Mouse (Mus musculus) kidney, embryonic 16.5 days (tissue): ENCODE measurements at regions not wholly inside any gene's neighbourhood (a gene's known extent, or its start where the extent isn't known, plus 50 kb on each side); places are given as distances from the start of the nearest gene placed in this dataset.

Experiments
- ATAC-seq: fragments of 200-750 bp; cut with Nextera tagmentation; 2 replicates; pipeline ENCODE4 v1.8.0; 2017; ENCODE audit warnings: moderate TSS enrichment; ENCODE audit not compliant: low FRiP score, low TSS enrichment
- H3K27ac ChIP-seq: fragments of 300-500 bp; sonication (generic); 2 replicates; pipeline ENCODE4 v1.5.1; 2014; ENCODE audit warnings: low read length
- H3K27me3 ChIP-seq: fragments of 300-500 bp; sonication (generic); 2 replicates; pipeline ENCODE4 v1.6.1; 2014; ENCODE audit warnings: low read length, control low read depth, mixed read lengths; ENCODE audit not compliant: insufficient read depth
- H3K36me3 ChIP-seq: fragments of 300-500 bp; sonication (generic); 2 replicates; pipeline ENCODE4 v1.6.1; 2014; ENCODE audit warnings: low read length, control low read depth, mixed read lengths; ENCODE audit not compliant: insufficient read depth
- H3K4me1 ChIP-seq: fragments of 300-500 bp; sonication (generic); 2 replicates; pipeline ENCODE4 v1.6.1; 2014; ENCODE audit warnings: low read length, control low read depth, mixed read lengths; ENCODE audit not compliant: insufficient read depth
- H3K4me2 ChIP-seq: fragments of 300-500 bp; sonication (generic); replicated peaks from 2 replicates; pipeline ENCODE4 v1.6.1; 2014; ENCODE audit warnings: low read depth, low read length
- H3K4me3 ChIP-seq: fragments of 300-500 bp; sonication (generic); 2 replicates; pipeline ENCODE4 v1.5.1; 2014; ENCODE audit warnings: mild to moderate bottlenecking, low read length
- H3K9ac ChIP-seq: fragments of 300-500 bp; sonication (generic); replicated peaks from 2 replicates; pipeline ENCODE4 v1.6.1; 2014; ENCODE audit warnings: low read length
- H3K9me3 ChIP-seq: fragments of 300-500 bp; sonication (generic); 2 replicates; pipeline ENCODE4 v1.6.1; 2016; ENCODE audit warnings: low read length, control low read depth
- WGBS: fragments of 180-500 bp; shearing (Covaris S2); extraction: QIAGEN DNeasy Blood & Tissue Kit; methylation state at CpG from one replicate; pipeline ENCODE4 v1.1.7; 2014; 5-methylcytosine and 5-hydroxymethylcytosine counted together

GRCm38 (mm10) chr13:51926764-51927163 is 80.3 kb downstream of the Gadd45g start:
- H3K36me3 ChIP-seq: no peaks in the 10 kb centered on the region
- no peaks in the 10 kb centered on the region for H3K9me3 ChIP-seq
- no peak overlapping the region for H3K4me2 ChIP-seq
- H3K4me3 ChIP-seq: no peak overlapping the region
- H3K4me1 ChIP-seq: peaks cover 2% of the 10 kb centered on the region; the same call in 1 of the 2 replicates
- 39% methylated on average over 10 of the region's 10 CpGs for whole genome bisulfite sequencing
- H3K9ac ChIP-seq: no peak overlapping the region
- no peak for ATAC-seq
- H3K27me3 ChIP-seq: no peaks in the 10 kb centered on the region; the same call in 1 of the 2 replicates
- H3K27ac ChIP-seq: no peak overlapping the region

GRCm38 (mm10) chr13:51929730-51930129 is 83.3 kb downstream of the Gadd45g start:
- H3K4me2 ChIP-seq: no peak overlapping the region
- no peaks in the 10 kb centered on the region for H3K36me3 ChIP-seq
- H3K9ac ChIP-seq: no peak overlapping the region
- H3K4me1 ChIP-seq: no peaks in the 10 kb centered on the region
- 74% methylated on average over 2 of the region's 2 CpGs for WGBS
- H3K4me3 ChIP-seq: no peak overlapping the region
- no peaks in the 10 kb centered on the region for H3K9me3 ChIP-seq
- H3K27ac ChIP-seq: no peak overlapping the region
- no peak for ATAC-seq
- H3K27me3 ChIP-seq: no peaks in the 10 kb centered on the region; the same call in 1 of the 2 replicates

- Histone ChIP-seq H3K9ac (no peak overlapping the region), H3K4me3 (no peak overlapping the region), H3K36me3 (no peaks in the 10 kb centered on the region), H3K9me3 (no peaks in the 10 kb centered on the region), H3K27me3 (no peaks in the 10 kb centered on the region; the same call in 1 of the 2 replicates), H3K27ac (no peak overlapping the region), H3K4me1 (no peaks in the 10 kb centered on the region), H3K4me2 (no peak overlapping the region)
- 60% methylated on average over 6 of the region's 6 CpGs for WGBS
- ATAC-seq: no peak
Observed at GRCm38 (mm10) chr13:51930301-51930747, 83.8 kb downstream of the Gadd45g start.

GRCm38 (mm10) chr13:51930931-51931330 is 84.5 kb downstream of the Gadd45g start:
- no peak for ATAC-seq
- H3K27me3 ChIP-seq: no peaks in the 10 kb centered on the region; the same call in 1 of the 2 replicates
- 85% methylated on average over 3 of the region's 3 CpGs for WGBS

GRCm38 (mm10) chr13:51935827-51936226 is 89.3 kb downstream of the Gadd45g start:
- no peak overlapping the region for H3K9ac ChIP-seq
- H3K27me3 ChIP-seq: no peaks in the 10 kb centered on the region
- H3K36me3 ChIP-seq: no peaks in the 10 kb centered on the region
- H3K4me1 ChIP-seq: peaks cover 5% of the 10 kb centered on the region
- H3K9me3 ChIP-seq: no peaks in the 10 kb centered on the region
- H3K4me2 ChIP-seq: no peak overlapping the region
- no peak overlapping the region for H3K4me3 ChIP-seq
- H3K27ac ChIP-seq: no peak overlapping the region
- no peak for ATAC-seq
- WGBS: 82% methylated on average over 10 of the region's 10 CpGs

More at GRCm38 (mm10) chr13:51930931-51931330, 84.5 kb downstream of the Gadd45g start:
- Histone ChIP-seq H3K4me3 (no peak overlapping the region), H3K4me2 (no peak overlapping the region), H3K9me3 (no peaks in the 10 kb centered on the region), H3K4me1 (no peaks in the 10 kb centered on the region), H3K36me3 (no peaks in the 10 kb centered on the region), H3K27ac (no peak overlapping the region), H3K9ac (no peak overlapping the region)

- Histone ChIP-seq H3K27me3 (no peaks in the 10 kb centered on the region), H3K4me3 (no peak overlapping the region), H3K9ac (no peak overlapping the region), H3K4me2 (no peak overlapping the region), H3K27ac (no peak overlapping the region), H3K4me1 (peaks cover 5% of the 10 kb centered on the region), H3K36me3 (no peaks in the 10 kb centered on the region), H3K9me3 (no peaks in the 10 kb centered on the region)
- 81% methylated on average over 5 of the region's 5 CpGs for WGBS
- no peak for ATAC-seq
Observed at GRCm38 (mm10) chr13:51936441-51936840, 90.0 kb downstream of the Gadd45g start.

- no peak overlapping the region for H3K4me3 ChIP-seq
- no peak overlapping the region for H3K4me2 ChIP-seq
- peaks cover 5% of the 10 kb centered on the region for H3K4me1 ChIP-seq
- no peaks in the 10 kb centered on the region for H3K36me3 ChIP-seq
- no peak overlapping the region for H3K27ac ChIP-seq
- no peaks in the 10 kb centered on the region for H3K9me3 ChIP-seq
- WGBS: 22% methylated on average over 7 of the region's 7 CpGs
- H3K27me3 ChIP-seq: no peaks in the 10 kb centered on the region
- H3K9ac ChIP-seq: no peak overlapping the region
- ATAC-seq: no peak
Observed at GRCm38 (mm10) chr13:51937898-51938297, 91.4 kb downstream of the Gadd45g start.

GRCm38 (mm10) chr13:51939262-51939661 is 92.8 kb downstream of the Gadd45g start:
- Histone ChIP-seq H3K27ac (no peak overlapping the region), H3K4me2 (no peak overlapping the region), H3K4me3 (no peak overlapping the region), H3K27me3 (no peaks in the 10 kb centered on the region), H3K9ac (no peak overlapping the region), H3K36me3 (no peaks in the 10 kb centered on the region), H3K4me1 (peaks cover 5% of the 10 kb centered on the region), H3K9me3 (no peaks in the 10 kb centered on the region)
- no peak for ATAC-seq
- WGBS: 88% methylated on average over 4 of the region's 4 CpGs

- H3K27me3 ChIP-seq: no peaks in the 10 kb centered on the region
- no peak overlapping the region for H3K4me3 ChIP-seq
- no peak overlapping the region for H3K9ac ChIP-seq
- WGBS: 96% methylated on average over 6 of the region's 6 CpGs
- H3K4me2 ChIP-seq: no peak overlapping the region
- no peak for ATAC-seq
- peaks cover 5% of the 10 kb centered on the region for H3K4me1 ChIP-seq
- no peak overlapping the region for H3K27ac ChIP-seq
- H3K36me3 ChIP-seq: no peaks in the 10 kb centered on the region
- no peaks in the 10 kb centered on the region for H3K9me3 ChIP-seq
Observed at GRCm38 (mm10) chr13:51939715-51940114, 93.2 kb downstream of the Gadd45g start.

GRCm38 (mm10) chr13:51946171-51946570 is 99.7 kb downstream of the Gadd45g start:
- 47% methylated on average over 3 of the region's 3 CpGs for WGBS
- no peak overlapping the region for H3K4me2 ChIP-seq
- ATAC-seq: no peak
- no peaks in the 10 kb centered on the region for H3K27me3 ChIP-seq
- peaks cover 8% of the 10 kb centered on the region; the same call in 1 of the 2 replicates for H3K4me1 ChIP-seq
- H3K36me3 ChIP-seq: no peaks in the 10 kb centered on the region
- no peak overlapping the region for H3K27ac ChIP-seq
- no peak overlapping the region for H3K4me3 ChIP-seq
- H3K9ac ChIP-seq: no peak overlapping the region
- no peaks in the 10 kb centered on the region for H3K9me3 ChIP-seq
